Mouse (Mus musculus) embryonic fibroblast, embryonic 13.5 days (primary cell): ENCODE measurements at regions not wholly inside any gene's neighbourhood (a gene's known extent, or its start where the extent isn't known, plus 50 kb on each side); places are given as distances from the start of the nearest gene placed in this dataset.

Experiments
- H3K27ac ChIP-seq: 2 replicates; pipeline ENCODE4 v1.5.1; 2012; ENCODE audit warnings: low read length, control low read depth, inconsistent platforms; ENCODE audit not compliant: insufficient read depth
- H3K4me1 ChIP-seq: 2 replicates; pipeline ENCODE4 v1.6.1; 2011; ENCODE audit warnings: low read length; ENCODE audit not compliant: control insufficient read depth, insufficient read depth
- H3K4me3 ChIP-seq: 2 replicates; pipeline ENCODE4 v1.5.1; 2011; ENCODE audit warnings: mild to moderate bottlenecking, control low read depth, low read length; ENCODE audit not compliant: insufficient read depth
- CTCF ChIP-seq: IDR thresholded peaks from 2 replicates; pipeline ENCODE4 v1.5.1; 2011; ENCODE audit warnings: mild to moderate bottlenecking, control low read depth, low read length, moderate library complexity, borderline replicate concordance; ENCODE audit not compliant: insufficient read depth
- POLR2A ChIP-seq: IDR thresholded peaks from 2 replicates; pipeline ENCODE4 v1.6.1; 2011; ENCODE audit warnings: low read depth, mild to moderate bottlenecking, control low read depth, low read length, moderate library complexity

DNA sequence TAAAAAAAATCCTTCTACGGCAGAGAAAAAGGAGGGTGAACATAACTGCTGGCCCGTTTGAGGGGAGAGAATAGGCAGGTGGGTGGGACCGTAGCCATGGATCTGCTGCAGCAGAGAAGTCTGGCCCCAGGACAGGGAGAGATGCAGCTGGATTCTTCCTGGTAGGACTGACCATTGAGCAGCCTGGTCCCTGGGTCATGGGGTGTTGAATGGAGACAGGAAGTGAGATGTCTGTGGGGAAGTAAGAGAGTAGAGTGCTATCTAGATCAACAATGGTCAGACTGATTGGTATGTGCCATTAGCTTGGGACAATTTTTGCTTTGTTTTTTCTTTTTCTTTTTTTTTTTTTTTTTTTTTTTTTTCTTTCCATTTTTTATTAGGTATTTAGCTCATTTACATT is 1123.5 kb upstream of the A1bg start:
- TF ChIP-seq CTCF, result no peak
- no peak for TF ChIP-seq POLR2A

DNA sequence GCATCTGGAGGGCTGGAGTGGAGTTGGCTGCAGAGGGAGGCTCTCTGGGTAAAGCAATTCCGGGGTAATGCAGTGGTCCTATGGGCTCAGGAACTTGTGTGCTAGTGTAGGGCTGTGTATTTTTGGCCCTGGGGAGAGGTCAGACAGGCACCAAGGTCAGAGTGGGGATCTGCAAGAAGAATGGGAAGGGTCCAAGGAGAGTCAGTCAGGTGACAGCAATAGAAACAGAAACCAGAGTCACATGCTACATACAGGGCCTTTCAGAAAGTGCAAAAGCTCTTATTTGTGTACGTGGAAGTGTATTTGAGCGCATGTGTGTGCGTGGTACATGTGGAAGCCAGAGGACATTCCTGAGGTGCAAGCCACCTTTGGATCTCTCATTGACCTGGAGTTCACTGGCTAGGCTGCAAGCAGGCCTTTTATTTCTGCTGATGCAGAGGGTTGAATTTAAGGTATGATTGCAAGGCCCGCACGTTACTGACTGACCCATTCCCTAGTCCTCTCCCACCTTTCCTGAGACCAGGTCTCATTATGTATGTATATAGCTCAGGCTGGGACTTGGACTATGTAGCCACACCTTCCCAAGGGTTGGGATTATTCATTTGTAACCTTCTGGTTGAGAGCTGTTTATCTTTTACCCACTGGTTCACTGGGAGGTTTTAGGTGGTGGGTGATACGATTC is 1122.0 kb upstream of the A1bg start:
- no peak overlapping the region for H3K4me3 ChIP-seq
- H3K4me1 ChIP-seq, result peaks cover 19% of the 10 kb centered on the region
- no peak overlapping the region for H3K27ac ChIP-seq
- TF ChIP-seq POLR2A (no peak), CTCF (no peak)

More for the DNA sequence above, 1123.5 kb upstream of the A1bg start:
- H3K4me3 ChIP-seq, result no peak overlapping the region
- H3K4me1 ChIP-seq, result peaks cover 19% of the 10 kb centered on the region
- H3K27ac ChIP-seq, result no peak overlapping the region

DNA sequence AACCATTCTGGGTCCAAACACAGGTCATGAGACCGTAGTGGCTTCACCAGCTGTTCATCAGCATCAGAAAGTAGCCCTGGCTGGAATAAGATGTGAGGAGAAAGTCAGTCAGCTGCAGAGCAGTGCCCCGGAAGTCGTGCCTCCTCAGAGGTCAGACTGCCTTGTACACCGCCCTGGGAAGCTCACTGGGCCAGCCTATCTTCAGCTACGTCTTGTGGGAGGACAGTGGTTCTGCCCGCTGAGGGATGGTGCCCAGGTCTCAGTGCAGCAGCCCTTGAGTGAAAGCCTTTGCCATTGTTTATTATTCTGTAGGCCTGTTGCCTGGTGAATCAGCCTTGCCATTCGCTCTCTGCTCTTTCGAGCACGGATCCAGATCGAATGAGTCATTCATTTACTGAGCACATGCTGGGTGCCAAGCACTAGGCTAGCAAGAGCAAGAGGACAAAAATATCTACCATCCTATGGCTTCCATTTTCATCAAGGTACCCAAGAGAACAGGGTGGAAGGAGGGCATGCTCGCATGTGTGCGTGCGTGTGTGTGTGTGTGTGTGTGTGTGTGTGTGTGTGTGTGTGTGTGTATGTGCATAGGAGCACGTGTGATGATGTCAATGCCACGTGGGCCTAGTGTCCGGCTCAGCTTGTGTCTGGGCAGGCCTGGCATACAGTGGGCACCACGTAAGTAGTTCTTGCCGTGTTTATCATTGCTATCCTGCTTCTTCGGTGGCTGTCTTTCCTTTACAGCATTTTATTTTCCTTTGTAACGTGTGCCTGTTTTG is 1121.0 kb upstream of the A1bg start:
- Histone ChIP-seq H3K4me1 (peaks cover 17% of the 10 kb centered on the region), H3K27ac (peak overlapping the region; percentile 1; the same call in 1 of the 2 replicates), H3K4me3 (no peak overlapping the region)
- no peak for TF ChIP-seq POLR2A
- no peak for TF ChIP-seq CTCF

DNA sequence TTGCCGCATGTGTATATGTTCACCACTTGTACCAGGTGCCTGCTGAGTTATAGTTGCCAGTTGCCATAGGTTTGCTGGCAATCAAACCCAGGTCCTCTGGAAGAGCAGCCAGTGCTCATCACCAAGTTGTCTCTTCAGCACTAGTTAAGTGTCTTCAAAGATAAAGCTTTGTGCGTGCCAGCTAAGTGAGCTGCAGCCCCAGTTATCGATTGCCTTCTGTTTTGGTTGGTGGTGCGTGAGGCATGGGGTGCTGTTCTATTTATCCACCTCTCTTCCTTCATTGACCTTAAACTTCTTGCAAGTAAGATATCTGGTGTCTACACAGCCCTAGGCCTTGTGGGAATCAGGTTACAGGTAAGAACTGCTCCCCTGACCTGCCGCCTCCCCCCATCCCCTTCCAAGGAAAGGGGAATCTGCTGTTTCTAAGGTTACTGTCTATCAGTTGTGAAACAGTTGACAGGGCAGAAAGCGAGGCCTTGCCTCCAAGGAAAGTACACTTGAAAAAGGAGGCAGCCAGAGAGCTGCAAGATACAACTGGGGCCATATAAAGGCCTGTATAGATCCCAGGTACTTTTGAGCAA is 1120.2 kb upstream of the A1bg start:
- peak overlapping the region; percentile 1; the same call in 1 of the 2 replicates for H3K27ac ChIP-seq
- no peak overlapping the region for H3K4me3 ChIP-seq

More for the DNA sequence above, 1120.2 kb upstream of the A1bg start:
- H3K4me1 ChIP-seq, result peaks cover 17% of the 10 kb centered on the region
- TF ChIP-seq CTCF, result no peak
- TF ChIP-seq POLR2A, result no peak
